Mouse (Mus musculus) limb, embryonic 12.5 days (tissue): Measurements from ENCODE around the gene Efcab11. TPM values are rescaled to one million over a fixed set of nuclear protein-coding genes. Genes with fewer than 3 reads are reported as not detected.

Experiments used
- ATAC-seq: fragments of 200-750 bp; cut with Nextera tagmentation; 2 replicates; pipeline ENCODE4 v1.8.0; 2017; ENCODE audit warnings: low read depth, moderate TSS enrichment; ENCODE audit not compliant: insufficient number of reproducible peaks, insufficient read depth, low FRiP score, low TSS enrichment
- H3K27ac ChIP-seq: fragments of 300-500 bp; sonication (generic); 2 replicates; pipeline ENCODE4 v1.5.1; 2016; ENCODE audit warnings: mild to moderate bottlenecking, moderate library complexity
- H3K27me3 ChIP-seq: fragments of 300-500 bp; sonication (generic); 2 replicates; pipeline ENCODE4 v1.6.1; 2016; ENCODE audit warnings: mild to moderate bottlenecking, moderate library complexity
- H3K36me3 ChIP-seq: fragments of 300-500 bp; sonication (generic); 2 replicates; pipeline ENCODE4 v1.6.1; 2016; ENCODE audit warnings: mild to moderate bottlenecking, moderate library complexity
- H3K4me1 ChIP-seq: fragments of 300-500 bp; sonication (generic); replicated peaks from 2 replicates; pipeline ENCODE4 v1.6.1; 2016
- H3K4me2 ChIP-seq: fragments of 300-500 bp; sonication (generic); 2 replicates; pipeline ENCODE4 v1.6.1; 2016; ENCODE audit warnings: mild to moderate bottlenecking, moderate library complexity
- H3K4me3 ChIP-seq: fragments of 300-500 bp; sonication (generic); replicated peaks from 2 replicates; pipeline ENCODE4 v1.5.1; 2016; ENCODE audit warnings: mild to moderate bottlenecking
- H3K9ac ChIP-seq: fragments of 300-500 bp; sonication (generic); replicated peaks from 2 replicates; pipeline ENCODE4 v1.6.1; 2016; ENCODE audit warnings: mild to moderate bottlenecking, moderate library complexity
- H3K9me3 ChIP-seq: fragments of 300-500 bp; sonication (generic); 2 replicates; pipeline ENCODE4 v1.6.1; 2016; ENCODE audit warnings: mild to moderate bottlenecking, moderate library complexity
- WGBS: fragments of 180-500 bp; shearing (Covaris S2); methylation state at CpG from one replicate; pipeline ENCODE4 v1.1.7; 2016; 5-methylcytosine and 5-hydroxymethylcytosine counted together
- polyA plus RNA-seq: library from polyadenylated mRNA; unstranded; fragments of >200 nt; fragmentation: Nextera tagmentation; extraction: Ambion mirVana; gene quantifications from 2 replicates; pipeline ENCODE4 v1.2.1, GENCODE M21; 2016

Gene Efcab11
- polyA plus RNA-seq, 1 experiment from 2014 or later, result 22.9 TPM

DNA sequence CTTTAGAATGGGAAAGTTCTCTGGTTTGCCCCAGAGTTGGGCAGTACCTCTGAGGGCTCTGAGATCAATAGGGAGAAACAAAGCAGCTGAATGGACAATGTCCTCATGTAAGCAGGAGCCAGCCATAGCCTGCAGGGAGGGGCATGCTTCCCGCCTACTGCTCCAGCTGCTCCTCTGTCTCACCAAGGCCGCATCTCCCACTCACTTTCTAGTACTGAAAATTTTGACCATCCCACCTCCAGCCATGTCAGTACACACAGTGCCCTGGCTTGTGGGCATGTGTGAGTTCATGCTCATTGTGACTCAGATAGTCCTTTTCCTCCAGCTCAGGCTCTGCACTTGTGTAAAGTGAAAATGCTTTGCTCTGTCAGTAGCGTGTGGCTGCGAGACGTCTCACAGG is 20.3 kb upstream of the Efcab11 start:
- WGBS, result 92% methylated on average over 5 of the region's 5 CpGs
- Histone ChIP-seq H3K4me2 (no peak overlapping the region), H3K27ac (no peak overlapping the region), H3K27me3 (no peaks in the 10 kb centered on the region), H3K9ac (no peak overlapping the region), H3K9me3 (no peaks in the 10 kb centered on the region), H3K4me1 (no peaks in the 10 kb centered on the region), H3K4me3 (no peak overlapping the region), H3K36me3 (peaks cover 68% of the 10 kb centered on the region)
- no peak for ATAC-seq

DNA sequence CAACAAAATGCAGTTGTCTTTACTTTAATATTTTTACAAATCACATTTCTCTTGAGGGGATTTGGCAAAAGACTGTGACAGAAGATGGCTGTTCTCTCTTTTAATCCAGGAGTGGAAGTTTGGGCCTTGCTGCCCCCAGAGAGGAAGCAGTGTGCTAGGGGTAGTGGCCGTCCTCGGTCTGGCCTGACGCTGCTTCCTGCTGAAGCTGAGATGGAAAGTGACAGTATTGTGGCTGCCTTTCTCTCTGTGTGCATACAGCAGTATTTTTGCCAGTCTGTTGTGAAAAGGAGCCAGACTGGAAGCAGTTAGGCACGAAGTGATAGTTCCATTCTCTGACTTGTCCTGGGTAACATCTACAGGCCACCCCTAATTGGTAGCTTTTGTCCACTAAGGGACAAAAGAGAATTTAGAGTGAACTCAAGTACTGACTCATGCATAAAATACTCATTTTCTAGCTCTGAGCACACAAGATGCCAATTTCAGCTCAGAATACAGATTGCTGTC is 18.7 kb upstream of the Efcab11 start:
- no peak for ATAC-seq
- H3K4me1 ChIP-seq, result no peaks in the 10 kb centered on the region
- H3K27me3 ChIP-seq, result no peaks in the 10 kb centered on the region
- H3K4me2 ChIP-seq, result no peak overlapping the region
- 91% methylated on average over 4 of the region's 4 CpGs for WGBS
- H3K9me3 ChIP-seq, result no peaks in the 10 kb centered on the region
- H3K4me3 ChIP-seq, result no peak overlapping the region
- no peak overlapping the region for H3K27ac ChIP-seq
- peaks cover 68% of the 10 kb centered on the region for H3K36me3 ChIP-seq
- H3K9ac ChIP-seq, result no peak overlapping the region

DNA sequence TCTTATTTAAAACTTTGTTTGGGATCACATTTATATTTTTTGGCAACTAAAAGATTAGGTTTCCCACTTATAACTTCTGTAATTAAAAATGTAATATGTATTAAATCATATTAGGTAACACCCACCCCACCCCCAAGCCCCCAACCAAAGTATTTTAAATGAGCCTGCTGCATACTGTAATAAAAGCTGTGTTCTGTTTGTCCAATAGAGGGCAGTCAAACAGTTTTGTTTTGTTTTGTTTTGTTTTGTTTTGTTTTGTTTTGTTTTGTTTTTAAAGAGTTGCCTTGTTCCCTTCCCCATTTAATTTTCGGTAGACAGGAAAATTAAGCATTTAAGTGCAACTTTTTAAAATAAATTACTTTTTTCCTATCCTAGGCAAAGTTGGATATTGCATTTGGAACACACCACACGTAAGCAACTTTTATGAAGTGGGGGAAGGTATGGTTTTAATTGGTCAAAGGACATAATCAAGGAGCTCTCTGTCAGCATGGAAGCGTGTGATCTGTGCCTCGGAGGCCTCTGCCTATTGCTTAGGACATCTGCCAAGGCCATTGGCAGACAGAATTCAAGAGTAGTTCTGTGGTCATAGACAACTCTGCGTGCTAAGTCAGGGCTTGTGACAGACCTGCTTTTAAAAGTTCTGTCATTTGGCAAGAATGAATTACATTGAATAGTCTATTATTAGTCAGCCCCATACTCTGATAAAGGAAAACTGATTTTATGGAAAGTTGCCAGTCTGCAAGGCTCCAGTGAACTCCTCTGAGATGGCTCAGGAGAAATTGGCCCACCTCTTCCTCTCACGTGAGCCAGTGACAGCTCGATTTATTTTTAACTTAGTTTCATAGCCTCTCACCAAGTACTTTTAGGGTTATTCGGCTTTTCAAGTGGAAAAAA is 18.0 kb upstream of the Efcab11 start:
- Histone ChIP-seq H3K27ac (no peak overlapping the region), H3K27me3 (no peaks in the 10 kb centered on the region), H3K4me3 (no peak overlapping the region), H3K4me2 (no peak overlapping the region), H3K9me3 (no peaks in the 10 kb centered on the region), H3K4me1 (no peaks in the 10 kb centered on the region), H3K9ac (no peak overlapping the region), H3K36me3 (peaks cover 71% of the 10 kb centered on the region)
- ATAC-seq, result no peak
- WGBS, result 79% methylated on average over 8 of the region's 8 CpGs

DNA sequence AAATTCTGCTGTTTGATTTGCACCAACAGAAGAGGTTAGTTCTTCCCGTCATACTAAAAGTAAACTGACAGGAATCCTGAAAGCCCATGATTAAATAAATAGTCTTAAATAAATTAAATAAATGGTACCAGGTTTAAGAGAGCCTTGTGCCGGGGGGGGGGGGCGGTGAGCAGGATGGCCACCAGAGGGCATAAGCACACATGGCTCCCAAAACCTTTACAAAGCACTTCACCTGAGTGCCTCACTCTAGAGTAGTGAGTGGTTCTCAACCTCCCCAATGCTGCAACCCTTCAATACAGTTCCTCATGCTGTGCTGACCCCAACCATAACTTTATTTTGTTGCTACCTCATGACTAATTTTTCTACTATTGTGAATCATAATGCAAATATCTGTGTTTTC is 15.8 kb upstream of the Efcab11 start:
- whole genome bisulfite sequencing, result 54% methylated on average over 2 of the region's 3 CpGs

DNA sequence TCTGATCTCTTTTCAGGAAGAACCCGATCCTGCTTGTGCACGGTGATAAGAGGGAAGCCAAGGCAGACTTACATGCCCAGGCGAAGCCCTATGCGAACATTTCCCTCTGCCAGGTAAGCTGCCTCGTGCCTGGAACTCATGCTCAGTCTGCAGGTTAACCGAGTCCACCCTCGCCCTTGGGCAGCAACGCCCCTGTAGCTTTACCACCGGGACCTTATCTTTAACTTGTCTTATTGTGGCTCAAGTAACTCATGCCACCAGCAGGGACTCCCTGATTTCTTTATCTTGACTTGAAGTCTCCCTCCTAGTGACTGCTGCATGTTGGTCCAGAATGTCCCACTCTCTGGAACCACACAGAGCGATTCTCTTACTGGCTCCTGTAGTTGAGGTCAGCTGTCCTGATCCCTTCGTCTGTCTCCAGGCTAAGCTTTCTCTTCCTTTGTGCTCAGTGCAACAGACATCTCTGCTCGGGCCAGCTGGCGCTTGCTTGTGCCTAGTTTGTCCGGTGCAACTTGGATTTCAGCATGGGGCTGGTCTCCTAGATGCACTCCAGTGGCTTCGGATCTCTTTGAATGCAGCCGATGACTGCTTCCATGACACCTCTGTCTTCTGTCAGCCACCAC is 14.1 kb upstream of the Efcab11 start:
- H3K27me3 ChIP-seq, result no peaks in the 10 kb centered on the region
- no peak overlapping the region for H3K4me2 ChIP-seq
- H3K4me3 ChIP-seq, result no peak overlapping the region
- H3K27ac ChIP-seq, result no peak overlapping the region
- no peaks in the 10 kb centered on the region for H3K9me3 ChIP-seq
- peaks cover 73% of the 10 kb centered on the region for H3K36me3 ChIP-seq
- ATAC-seq, result no peak
- no peaks in the 10 kb centered on the region for H3K4me1 ChIP-seq
- H3K9ac ChIP-seq, result no peak overlapping the region
- WGBS, result 90% methylated on average over 16 of the region's 16 CpGs

More for the DNA sequence above, 15.8 kb upstream of the Efcab11 start:
- Histone ChIP-seq H3K4me2 (no peak overlapping the region), H3K4me3 (no peak overlapping the region), H3K27ac (no peak overlapping the region), H3K9ac (no peak overlapping the region), H3K36me3 (peaks cover 72% of the 10 kb centered on the region), H3K4me1 (no peaks in the 10 kb centered on the region), H3K27me3 (no peaks in the 10 kb centered on the region), H3K9me3 (no peaks in the 10 kb centered on the region)
- ATAC-seq, result no peak

DNA sequence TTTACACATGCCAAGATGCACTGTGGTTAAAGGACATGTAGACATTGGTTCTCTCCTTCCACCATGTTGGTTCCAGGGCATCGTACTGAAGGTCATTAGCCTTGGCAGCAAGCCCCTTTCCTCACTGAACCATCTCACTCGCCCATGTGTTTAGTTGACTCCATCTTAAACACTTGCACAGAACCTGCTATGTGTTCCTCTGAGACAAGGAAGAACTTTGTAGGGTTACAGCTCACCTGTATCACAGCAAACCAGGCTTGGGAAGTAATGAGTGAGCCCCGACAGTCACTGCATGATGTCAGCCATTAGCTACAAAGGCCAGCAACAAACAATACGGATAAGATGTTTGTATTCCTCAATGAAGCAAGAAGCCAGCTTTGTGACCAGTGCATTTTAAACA is 13.6 kb upstream of the Efcab11 start:
- Histone ChIP-seq H3K9me3 (no peaks in the 10 kb centered on the region), H3K9ac (no peak overlapping the region), H3K4me3 (no peak overlapping the region), H3K36me3 (peaks cover 73% of the 10 kb centered on the region), H3K27me3 (no peaks in the 10 kb centered on the region), H3K27ac (no peak overlapping the region), H3K4me1 (no peaks in the 10 kb centered on the region), H3K4me2 (no peak overlapping the region)
- no peak for ATAC-seq
- 92% methylated on average over 4 of the region's 4 CpGs for WGBS

- WGBS, result 46% methylated on average over 8 of the region's 8 CpGs
- H3K27me3 ChIP-seq, result no peaks in the 10 kb centered on the region
- no peaks in the 10 kb centered on the region for H3K9me3 ChIP-seq
- no peak for ATAC-seq
- H3K36me3 ChIP-seq, result peaks cover 6% of the 10 kb centered on the region; the same call in 1 of the 2 replicates
- peak overlapping the region; percentile 86 for H3K9ac ChIP-seq
- H3K27ac ChIP-seq, result peak overlapping the region; percentile 91; the same call in 1 of the 2 replicates
- peak overlapping the region; percentile 78 for H3K4me3 ChIP-seq
- H3K4me2 ChIP-seq, result peak overlapping the region; percentile 86
- peaks cover 17% of the 10 kb centered on the region for H3K4me1 ChIP-seq
Observed at GRCm38 (mm10) chr12:99885282-99885901, 1.2 kb upstream of the Efcab11 start.

DNA sequence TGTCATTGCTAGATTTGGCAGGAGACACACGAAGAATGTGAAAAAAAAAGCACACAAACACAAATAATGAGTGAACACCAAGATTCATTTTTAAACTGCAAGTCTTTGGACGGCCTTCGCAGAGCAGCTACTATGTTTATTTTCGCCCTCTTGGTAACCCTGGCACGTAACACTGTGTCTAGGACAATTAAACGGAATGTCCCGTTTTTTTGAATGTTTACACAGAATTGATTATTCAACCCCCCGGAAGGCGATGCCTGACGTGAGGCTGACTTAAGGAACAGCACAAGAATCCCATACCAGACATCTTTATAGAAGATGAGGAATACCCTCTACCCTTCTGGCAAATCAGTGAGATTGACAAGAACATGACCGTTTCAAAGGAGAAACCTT is 530 bp downstream of the Efcab11 start:
- Histone ChIP-seq H3K9me3 (no peaks in the 10 kb centered on the region), H3K9ac (peak overlapping the region; percentile 34), H3K36me3 (peaks cover 6% of the 10 kb centered on the region; the same call in 1 of the 2 replicates), H3K27me3 (no peaks in the 10 kb centered on the region), H3K4me3 (peak overlapping the region; percentile 78), H3K27ac (peak overlapping the region; percentile 80), H3K4me2 (peak overlapping the region; percentile 86), H3K4me1 (peaks cover 17% of the 10 kb centered on the region)
- whole genome bisulfite sequencing, result under 1% methylated on average over 11 of the region's 11 CpGs
- 0 out of 2 replicates have a peak, but pooled peaks have one; percentile 18 for ATAC-seq

GRCm38 (mm10) chr12:99883000-99883712 is 1.1 kb downstream of the Efcab11 start:
- Histone ChIP-seq H3K4me1 (peaks cover 17% of the 10 kb centered on the region), H3K4me2 (peak overlapping the region; percentile 86), H3K27me3 (no peaks in the 10 kb centered on the region), H3K9me3 (no peaks in the 10 kb centered on the region), H3K9ac (peak overlapping the region; percentile 53), H3K36me3 (peaks cover 5% of the 10 kb centered on the region; the same call in 1 of the 2 replicates), H3K4me3 (peak overlapping the region; percentile 78), H3K27ac (peak overlapping the region; percentile 80; the same call in 1 of the 2 replicates)
- ATAC-seq, result peak; percentile 89
- WGBS, result under 1% methylated on average over 38 of the region's 38 CpGs

DNA sequence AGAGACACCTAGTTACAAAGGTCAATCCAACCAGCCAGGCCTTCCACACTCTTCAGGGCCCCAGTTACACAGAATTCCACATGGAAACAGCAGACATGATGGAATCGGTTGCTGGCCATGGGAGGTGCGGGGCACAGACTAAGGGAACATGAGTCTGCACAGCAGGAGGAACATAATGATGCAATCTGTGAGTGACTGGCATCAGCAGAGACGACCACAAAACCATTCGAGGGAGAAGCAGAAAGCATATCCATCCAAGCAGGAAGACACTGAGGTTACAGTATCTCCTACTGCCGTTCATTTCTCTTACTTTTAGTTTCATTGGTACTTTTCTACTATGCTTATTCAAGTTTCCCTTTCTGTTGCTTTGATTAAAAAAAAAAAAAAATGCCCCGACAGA is 9.6 kb downstream of the Efcab11 start:
- ATAC-seq, result no peak
- Histone ChIP-seq H3K36me3 (no peaks in the 10 kb centered on the region), H3K4me2 (no peak overlapping the region), H3K27ac (no peak overlapping the region), H3K4me1 (no peaks in the 10 kb centered on the region), H3K27me3 (no peaks in the 10 kb centered on the region), H3K9me3 (no peaks in the 10 kb centered on the region), H3K4me3 (no peak overlapping the region), H3K9ac (no peak overlapping the region)
- WGBS, result 79% methylated on average over 6 of the region's 6 CpGs
